Mouse (Mus musculus) bone marrow macrophage, adult 2 months (primary cell): ENCODE results near the gene Washc4. TPM values are rescaled to one million over a fixed set of nuclear protein-coding genes. Genes with fewer than 3 reads are reported as not detected.
A peak's percentile ranks its signal among the peaks of the same experiment; 100 is the strongest.
"Not testable (repeated sequence)": the region's sequence is repeated elsewhere in the genome, so short reads cannot be mapped to it uniquely, and the experiment has no call there.

ENCODE experiments used
- H3K27ac ChIP-seq: 2 replicates; pipeline ENCODE4 v1.5.1; 2012; ENCODE audit warnings: low read depth, low read length; ENCODE audit not compliant: insufficient read depth
- H3K4me1 ChIP-seq: 2 replicates; pipeline ENCODE4 v1.6.1; 2012; ENCODE audit warnings: low read length; ENCODE audit not compliant: control insufficient read depth, insufficient read depth
- H3K4me3 ChIP-seq: 2 replicates; pipeline ENCODE4 v1.5.1; 2012; ENCODE audit warnings: mild to moderate bottlenecking, low read length, moderate library complexity; ENCODE audit not compliant: insufficient read depth
- CTCF ChIP-seq: IDR thresholded peaks from 2 replicates; pipeline ENCODE4 v1.5.1; 2012; ENCODE audit warnings: low read depth, mild to moderate bottlenecking, low read length, moderate library complexity
- POLR2A ChIP-seq: IDR thresholded peaks from 2 replicates; pipeline ENCODE4 v1.6.1; 2012; ENCODE audit warnings: mild to moderate bottlenecking, low read depth, low read length, borderline replicate concordance
- polyA plus RNA-seq: library from polyadenylated mRNA; stranded (reverse); fragments of >200 nt; gene quantifications from 2 replicates; pipeline ENCODE4 v1.2.4, GENCODE M21; 2012; ENCODE audit not compliant: missing spikeins, insufficient read depth, insufficient read length

Washc4 gene
- polyA plus RNA-seq: 68.2 and 68.3 TPM in 2 replicates

- no peak for TF ChIP-seq POLR2A
- TF ChIP-seq CTCF: no peak
- Histone ChIP-seq H3K4me3 (peak within 1 kb of the TSS; percentile 76), H3K4me1 (peaks cover 4% of the 10 kb centered on the region; the same call in 1 of the 2 replicates), H3K27ac (peak within 1 kb of the TSS; percentile 90)
These were observed at the start of gene Washc4 for GRCm38 (mm10) chr10:83543439-83544102. TSS of gene Washc4 (plus strand) at chr10:83543752.

DNA sequence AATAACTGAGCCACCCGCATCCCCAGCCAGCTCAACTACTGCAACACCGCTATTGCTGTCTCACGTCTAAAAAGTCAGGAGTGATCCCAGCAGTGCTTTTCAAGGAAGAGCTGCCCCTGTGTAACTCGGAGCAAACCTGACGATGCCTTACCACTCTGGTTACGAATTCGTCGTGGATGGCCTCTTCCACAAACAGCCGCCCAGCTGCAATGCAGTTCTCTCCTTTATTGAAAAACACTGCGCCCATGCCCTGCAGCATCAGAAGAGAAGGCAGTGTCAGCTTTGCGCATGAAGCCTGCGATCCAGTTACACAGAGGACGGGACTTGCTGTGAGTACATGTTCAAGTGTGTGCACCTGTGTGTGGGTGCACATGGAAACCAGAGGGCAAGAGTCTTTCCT is 46.2 kb upstream of the Washc4 start:
- TF ChIP-seq POLR2A: no peak
- no peak for TF ChIP-seq CTCF
- Histone ChIP-seq H3K4me1 (no peaks in the 10 kb centered on the region), H3K27ac (no peak overlapping the region), H3K4me3 (no peak overlapping the region)

DNA sequence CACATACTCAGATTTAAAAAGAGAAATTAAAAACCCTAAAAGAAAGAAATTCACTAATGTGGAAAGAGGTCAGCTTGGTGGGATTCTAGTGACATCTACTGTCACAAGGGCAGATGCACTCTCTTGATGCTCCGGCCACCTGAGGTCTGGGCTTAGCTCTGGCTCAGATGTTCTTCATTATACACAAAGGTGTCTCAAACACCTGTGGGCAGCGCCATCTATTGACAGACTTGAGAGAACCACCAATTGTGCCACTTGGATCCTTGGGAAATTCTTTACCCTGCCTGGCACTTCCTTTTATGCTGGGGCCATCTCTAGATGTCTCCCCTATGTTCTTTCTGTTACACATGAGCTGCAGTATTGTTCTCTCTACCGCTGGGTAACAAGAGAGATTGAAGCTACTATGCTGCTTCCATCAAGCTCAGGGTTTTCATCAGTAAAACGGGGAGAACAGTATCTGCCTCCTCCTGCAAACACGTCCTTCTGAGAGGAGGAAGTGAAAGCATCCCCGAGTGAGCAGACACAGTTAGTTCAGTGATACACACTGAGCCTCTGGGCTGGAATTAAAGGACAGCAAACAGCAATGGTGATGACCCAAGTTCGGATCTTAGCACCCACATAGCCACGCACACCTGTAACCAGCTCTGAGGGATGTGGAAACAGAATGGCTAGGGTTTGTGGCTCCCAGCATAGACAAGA is 34.4 kb upstream of the Washc4 start:
- no peak overlapping the region for H3K4me3 ChIP-seq
- no peaks in the 10 kb centered on the region for H3K4me1 ChIP-seq
- no peak overlapping the region for H3K27ac ChIP-seq
- TF ChIP-seq CTCF: peak; percentile 80
- no peak for TF ChIP-seq POLR2A

GRCm38 (mm10) chr10:83511304-83511703 is 32.2 kb upstream of the Washc4 start:
- Histone ChIP-seq H3K4me1 (no peaks in the 10 kb centered on the region), H3K4me3 (no peak overlapping the region), H3K27ac (no peak overlapping the region)
- TF ChIP-seq CTCF (no peak), POLR2A (no peak)

- no peak for TF ChIP-seq CTCF
- TF ChIP-seq POLR2A: no peak
- no peak overlapping the region for H3K4me3 ChIP-seq
These were observed 29.8 kb upstream of the Washc4 start for GRCm38 (mm10) chr10:83513736-83514135.

GRCm38 (mm10) chr10:83520990-83521389 is 22.6 kb upstream of the Washc4 start:
- H3K27ac ChIP-seq: no peak overlapping the region
- H3K4me3 ChIP-seq: no peak overlapping the region
- no peaks in the 10 kb centered on the region for H3K4me1 ChIP-seq
- TF ChIP-seq POLR2A (no peak), CTCF (no peak)

More at GRCm38 (mm10) chr10:83513736-83514135, 29.8 kb upstream of the Washc4 start:
- Histone ChIP-seq H3K27ac (no peak overlapping the region), H3K4me1 (no peaks in the 10 kb centered on the region)

GRCm38 (mm10) chr10:83524238-83524637 is 19.3 kb upstream of the Washc4 start:
- not testable (repeated sequence) for H3K4me3 ChIP-seq, H3K27ac ChIP-seq

GRCm38 (mm10) chr10:83530384-83530967 is 13.1 kb upstream of the Washc4 start:
- Histone ChIP-seq H3K4me1 (peaks cover 20% of the 10 kb centered on the region), H3K4me3 (no peak overlapping the region), H3K27ac (no peak overlapping the region)
- TF ChIP-seq POLR2A (no peak), CTCF (no peak)

More at GRCm38 (mm10) chr10:83524238-83524637, 19.3 kb upstream of the Washc4 start:
- not testable (repeated sequence) for H3K4me1 ChIP-seq

DNA sequence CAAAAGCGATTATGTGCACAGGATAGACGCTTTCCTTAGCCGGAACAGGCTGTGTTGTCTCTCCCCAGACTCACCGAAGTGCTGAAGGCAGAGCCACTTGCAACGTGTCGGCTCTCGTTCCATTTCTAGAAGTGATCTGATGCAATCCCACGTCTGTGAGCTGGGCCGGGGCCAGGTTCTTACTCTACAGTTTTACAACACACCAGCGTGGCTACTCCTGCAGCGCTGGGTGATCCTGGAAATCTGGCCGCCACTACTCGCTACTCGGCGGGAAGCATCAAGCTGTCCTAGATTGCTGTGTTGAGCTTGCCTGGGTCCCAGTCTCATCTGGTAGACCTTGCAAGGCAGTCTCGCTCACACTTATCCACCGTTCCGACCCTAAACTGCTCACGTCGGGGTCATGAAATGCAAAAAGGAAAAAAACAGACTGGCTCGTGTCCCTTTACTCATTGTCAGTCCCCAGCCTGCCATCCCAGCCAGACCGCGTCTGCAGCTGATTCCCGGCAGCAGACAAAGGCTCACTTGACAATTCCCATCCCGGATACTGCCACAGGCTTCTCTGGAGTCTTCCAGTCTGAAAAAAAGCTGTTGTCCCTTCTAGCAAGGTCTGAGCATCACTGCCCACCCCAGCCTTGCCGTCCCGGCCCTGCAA is 10.2 kb upstream of the Washc4 start:
- H3K4me1 ChIP-seq: peaks cover 20% of the 10 kb centered on the region
- peak overlapping the region; percentile 43 for H3K4me3 ChIP-seq
- TF ChIP-seq CTCF (no peak), POLR2A (no peak)
- no peak overlapping the region for H3K27ac ChIP-seq

GRCm38 (mm10) chr10:83533910-83534283 is 9.7 kb upstream of the Washc4 start, which contains the start of gene Aldh1l2:
TSS of gene Aldh1l2 (minus strand) at chr10:83534140.
- peak within 1 kb of the TSS; percentile 43 for H3K4me3 ChIP-seq
- peaks cover 20% of the 10 kb centered on the region for H3K4me1 ChIP-seq
- no peak within 1 kb of the TSS for H3K27ac ChIP-seq
- TF ChIP-seq CTCF (no peak), POLR2A (no peak)
